Mouse (Mus musculus) heart, adult 18-20 months (tissue): ENCODE results near the gene Ms4a5. TPM values are rescaled to one million over a fixed set of nuclear protein-coding genes. Genes with fewer than 3 reads are reported as not detected.

Experiments
- total RNA-seq, 2 experiments: library from RNA; stranded (reverse); gene quantifications; 2 replicates each; pipeline ENCODE4 v1.2.3; 2021

Gene Ms4a5
- total RNA-seq, 2 experiments from 2014 or later, result not detected

Other genes with a start within 250 kb of the Ms4a5 start
- gene Ms4a8a, start 202.8 kb downstream of the Ms4a5 start, total RNA-seq, result 1 to 10 TPM; 2.0 to 2.1 TPM
- not detected for gene 1700017D01Rik, start 153.0 kb downstream of the Ms4a5 start, total RNA-seq
- not detected for gene 1700025F22Rik, start 118.6 kb downstream of the Ms4a5 start, total RNA-seq
- gene Ms4a13, start 87.1 kb downstream of the Ms4a5 start, total RNA-seq, result not detected
- gene Ms4a12, start 51.4 kb downstream of the Ms4a5 start, total RNA-seq, result not detected
- 1 to 10 TPM in 1 of 2 experiments, under 1 TPM in 1; 0.35 to 4.4 TPM for gene Ms4a1, start 17.6 kb downstream of the Ms4a5 start, total RNA-seq
- under 1 TPM in 1 of 2 experiments, not detected in 1; 0.12 TPM for gene Ms4a14, start 30.6 kb upstream of the Ms4a5 start, total RNA-seq
- 1 to 10 TPM; 1.7 to 1.9 TPM for gene Ms4a7, start 52.3 kb upstream of the Ms4a5 start, total RNA-seq
- 1 to 10 TPM; 9.1 to 9.5 TPM for gene Ms4a4a, start 91.7 kb upstream of the Ms4a5 start, total RNA-seq
- 1 to 10 TPM in 1 of 2 experiments, under 1 TPM in 1; 0.94 to 1.3 TPM for gene Ms4a4c, start 120.9 kb upstream of the Ms4a5 start, total RNA-seq
- 1 to 10 TPM; 1.1 to 5.0 TPM for gene Ms4a4b, start 159.7 kb upstream of the Ms4a5 start, total RNA-seq
- 1 to 10 TPM; 7.6 to 9.6 TPM for gene Ms4a6c, start 185.5 kb upstream of the Ms4a5 start, total RNA-seq
- gene Gm8369, start 202.1 kb upstream of the Ms4a5 start, total RNA-seq, result under 1 TPM in 1 of 2 experiments, not detected in 1; 0.82 TPM
- gene Ms4a6b, start 232.6 kb upstream of the Ms4a5 start, total RNA-seq, result 1 to 10 TPM; 7.0 to 9.7 TPM